Mouse (Mus musculus): Measurements from ENCODE around the gene Elmsan1. TPM values are rescaled to one million over a fixed set of nuclear protein-coding genes. Genes with fewer than 3 reads are reported as not detected.

The Elmsan1 gene
- polyA plus RNA-seq, 1 experiment from 2014 or later, result 2.7 TPM

DNA sequence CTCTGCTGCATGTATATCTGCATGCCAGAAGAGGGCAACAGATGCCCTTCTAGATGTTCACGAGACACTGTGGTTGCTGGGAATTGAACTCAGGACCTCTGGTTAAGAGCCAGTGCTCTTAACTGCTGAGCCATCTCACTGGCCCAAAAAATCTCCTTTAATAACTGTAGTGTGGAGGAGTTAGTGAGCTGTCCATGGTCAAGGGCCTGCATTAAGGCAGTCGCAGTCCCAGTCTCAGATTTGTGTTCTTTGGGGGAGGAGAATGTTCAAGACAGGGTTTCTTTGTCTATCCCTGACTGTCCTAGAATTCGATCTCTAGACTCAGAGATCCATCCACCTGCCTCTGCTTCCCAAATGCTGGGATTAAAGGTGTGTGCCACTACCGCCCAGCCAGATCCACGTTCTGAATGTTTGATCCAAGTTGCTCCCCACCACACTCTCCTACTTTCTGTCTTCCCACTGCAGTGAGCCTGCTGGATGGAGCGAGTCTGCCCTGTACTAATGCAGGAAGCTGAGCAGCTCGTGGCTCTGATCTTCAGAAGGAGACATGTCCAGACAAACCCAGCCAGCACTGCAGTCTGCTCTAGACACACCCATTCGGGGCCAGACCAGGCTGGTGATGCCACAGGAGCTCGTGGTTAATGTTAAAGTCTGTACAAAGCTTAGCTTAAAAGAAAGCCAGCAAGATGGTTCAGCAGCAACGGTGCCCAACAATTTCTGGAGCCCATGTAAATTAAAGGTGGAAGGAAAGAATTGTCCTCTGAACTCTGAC is 17.5 kb upstream of the Elmsan1 start:
- Histone ChIP-seq H3K4me3 (ENCODE audit: low read depth, low read length) (no peak overlapping the region), H3K27me3 (ENCODE audit: control insufficient read depth, insufficient read depth, low read depth, low read length) (no peaks in the 10 kb centered on the region), H3K9me3 (replicated peaks; ENCODE audit: control insufficient read depth, low read length, poor library complexity, severe bottlenecking) (no peaks in the 10 kb centered on the region), H3K36me3 (ENCODE audit: control insufficient read depth, insufficient read depth, low read length) (no peaks in the 10 kb centered on the region), H3K4me1 (ENCODE audit: control insufficient read depth, insufficient read depth, low read length) (0 out of 2 replicates have a peak, but pooled peaks cover 2% of the 10 kb centered on the region), H3K9ac (ENCODE audit: low read depth, low read length) (no peak overlapping the region), H3K27ac (ENCODE audit: low read length) (no peak overlapping the region), H3K4me2 (ENCODE audit: low read length) (no peak overlapping the region)
- no peak for ATAC-seq
- WGBS, result 89% methylated on average over 10 of the region's 10 CpGs

DNA sequence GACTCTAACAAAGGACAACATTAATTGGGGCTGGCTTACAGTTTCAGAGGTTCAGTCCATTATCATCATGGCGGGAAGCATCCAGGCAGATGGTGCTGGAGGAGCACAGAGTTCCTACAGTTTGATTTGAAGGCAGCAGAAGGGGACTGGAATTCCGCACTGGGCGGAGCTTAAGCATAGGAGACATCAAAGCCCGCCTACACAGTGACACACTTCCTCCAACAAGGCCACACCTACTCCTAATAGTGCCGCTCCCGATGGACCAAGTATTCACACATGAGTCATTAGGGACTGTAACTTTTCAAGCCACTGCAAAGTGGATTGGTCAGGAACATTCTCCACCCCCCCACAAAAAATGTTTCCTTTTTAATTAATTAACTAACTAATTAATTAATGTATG is 16.9 kb upstream of the Elmsan1 start:
- Histone ChIP-seq H3K27me3 (ENCODE audit: control insufficient read depth, insufficient read depth, low read depth, low read length) (no peaks in the 10 kb centered on the region), H3K4me2 (ENCODE audit: low read length) (no peak overlapping the region)
- WGBS, result 96% methylated on average over 6 of the region's 6 CpGs

DNA sequence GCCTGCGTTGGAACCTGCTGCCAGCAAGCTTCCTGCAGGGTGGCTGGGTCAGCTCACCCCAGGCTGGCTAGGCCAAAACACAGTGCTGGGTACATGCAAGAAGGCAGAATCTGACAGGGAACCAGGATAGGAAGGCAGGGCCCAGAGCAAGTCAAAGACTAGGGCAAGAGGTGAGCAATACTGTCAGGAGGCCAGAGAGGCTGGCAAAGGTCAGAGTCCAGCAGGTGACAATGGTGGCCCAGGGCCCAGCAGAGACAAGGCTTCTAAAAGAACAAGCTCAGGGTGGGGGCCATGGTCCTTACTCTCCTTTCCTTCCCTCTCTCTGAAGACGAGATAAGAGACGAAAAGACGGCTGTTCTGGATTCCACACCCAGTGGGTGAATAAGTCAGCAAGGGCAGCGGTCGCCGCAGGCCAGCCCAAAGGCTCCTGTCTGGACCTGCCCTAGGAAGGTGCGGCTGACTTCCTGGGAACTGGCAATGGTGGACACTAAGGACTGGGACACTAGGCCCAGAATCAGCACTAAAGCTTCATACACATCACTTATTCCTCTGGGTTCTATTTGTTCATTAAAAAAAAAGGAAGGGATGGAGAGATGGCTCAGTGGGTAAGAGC is 14.9 kb upstream of the Elmsan1 start:
- Histone ChIP-seq H3K4me1 (ENCODE audit: control insufficient read depth, insufficient read depth, low read length) (no peaks in the 10 kb centered on the region), H3K27me3 (ENCODE audit: control insufficient read depth, insufficient read depth, low read depth, low read length) (no peaks in the 10 kb centered on the region), H3K4me3 (ENCODE audit: low read depth, low read length) (no peak overlapping the region), H3K9me3 (replicated peaks; ENCODE audit: control insufficient read depth, low read length, poor library complexity, severe bottlenecking) (no peaks in the 10 kb centered on the region), H3K27ac (ENCODE audit: low read length) (no peak overlapping the region), H3K9ac (ENCODE audit: low read depth, low read length) (no peak overlapping the region), H3K36me3 (ENCODE audit: control insufficient read depth, insufficient read depth, low read length) (no peaks in the 10 kb centered on the region), H3K4me2 (ENCODE audit: low read length) (no peak overlapping the region)
- no peak for ATAC-seq
- WGBS, result 94% methylated on average over 8 of the region's 8 CpGs

More for the DNA sequence above, 16.9 kb upstream of the Elmsan1 start:
- Histone ChIP-seq H3K36me3 (ENCODE audit: control insufficient read depth, insufficient read depth, low read length) (no peaks in the 10 kb centered on the region), H3K9me3 (replicated peaks; ENCODE audit: control insufficient read depth, low read length, poor library complexity, severe bottlenecking) (no peaks in the 10 kb centered on the region), H3K27ac (ENCODE audit: low read length) (no peak overlapping the region), H3K9ac (ENCODE audit: low read depth, low read length) (no peak overlapping the region), H3K4me1 (ENCODE audit: control insufficient read depth, insufficient read depth, low read length) (0 out of 2 replicates have a peak, but pooled peaks cover 2% of the 10 kb centered on the region), H3K4me3 (ENCODE audit: low read depth, low read length) (no peak overlapping the region)
- ATAC-seq, result no peak

DNA sequence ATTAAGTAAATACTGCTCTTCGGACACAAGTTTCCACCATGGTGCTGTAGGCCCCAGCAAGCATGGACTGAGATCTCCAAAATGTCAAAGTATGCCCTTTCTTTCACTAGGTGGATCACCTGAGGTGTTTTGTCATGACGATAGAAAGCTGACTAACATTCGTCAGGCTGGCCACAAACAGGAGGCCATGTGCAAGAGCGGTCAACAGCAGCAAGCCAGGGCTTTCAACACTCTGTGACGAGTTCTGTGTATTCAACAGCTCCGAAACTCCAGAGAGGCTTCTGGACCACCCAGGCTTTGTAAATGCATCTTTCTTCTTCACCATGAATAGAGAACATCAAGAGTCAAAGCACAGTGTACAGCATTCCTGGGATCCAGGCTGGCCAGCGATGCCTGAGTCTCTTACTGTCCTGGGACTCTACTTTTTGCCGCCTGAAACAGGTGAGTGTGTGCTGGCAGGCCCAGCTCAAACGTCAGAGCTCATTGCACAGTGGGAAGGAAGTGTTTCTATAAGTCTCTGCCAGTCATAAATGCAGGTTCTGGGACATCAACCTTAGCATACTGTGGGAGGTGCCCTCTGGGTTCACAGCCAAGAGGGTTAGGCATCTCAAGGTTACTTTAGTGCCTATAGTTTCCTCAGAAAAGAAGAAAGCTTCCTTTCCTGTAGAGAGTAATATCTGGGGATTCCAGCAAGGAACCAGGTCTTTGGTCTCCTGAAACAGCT is 7.6 kb upstream of the Elmsan1 start:
- WGBS, result 87% methylated on average over 9 of the region's 9 CpGs
- H3K4me1 ChIP-seq (ENCODE audit: control insufficient read depth, insufficient read depth, low read length), result peaks cover 7% of the 10 kb centered on the region; the same call in 1 of the 2 replicates
- no peak overlapping the region for H3K27ac ChIP-seq (ENCODE audit: low read length)
- H3K27me3 ChIP-seq (ENCODE audit: control insufficient read depth, insufficient read depth, low read depth, low read length), result no peaks in the 10 kb centered on the region
- no peak overlapping the region for H3K4me2 ChIP-seq (ENCODE audit: low read length)
- no peak overlapping the region for H3K9ac ChIP-seq (ENCODE audit: low read depth, low read length)
- no peaks in the 10 kb centered on the region for H3K36me3 ChIP-seq (ENCODE audit: control insufficient read depth, insufficient read depth, low read length)
- no peak overlapping the region for H3K4me3 ChIP-seq (ENCODE audit: low read depth, low read length)
- ATAC-seq, result no peak
- no peaks in the 10 kb centered on the region for H3K9me3 ChIP-seq (replicated peaks; ENCODE audit: control insufficient read depth, low read length, poor library complexity, severe bottlenecking)

DNA sequence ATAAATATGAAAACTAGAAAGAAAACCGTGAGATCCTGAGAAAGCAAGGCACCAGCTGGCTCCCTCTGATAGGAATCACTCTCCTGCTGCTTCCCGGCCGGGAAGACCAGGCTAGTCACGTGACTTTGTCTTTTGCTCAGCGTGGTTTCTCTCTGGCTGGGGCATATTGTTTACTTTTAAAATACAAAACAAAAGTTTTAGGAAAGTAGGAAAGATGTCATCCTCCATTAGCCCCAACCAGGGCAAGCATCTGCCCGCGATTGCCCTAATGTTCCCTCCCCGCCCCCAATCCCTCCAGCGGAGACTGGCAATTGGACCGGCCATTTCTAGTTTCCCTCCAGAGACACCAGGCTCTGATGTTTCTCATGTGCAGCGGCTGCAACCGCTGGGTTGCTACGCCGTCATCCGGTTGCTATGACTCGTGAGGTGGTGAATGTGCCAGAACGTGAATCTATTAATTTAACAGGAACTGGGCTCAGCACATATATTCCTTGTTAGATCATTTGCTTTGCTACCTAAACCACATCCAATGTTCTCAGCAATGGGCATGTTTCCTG is 3.8 kb upstream of the Elmsan1 start:
- peak overlapping the region; percentile 35 for H3K4me3 ChIP-seq (ENCODE audit: low read depth, low read length)
- H3K9me3 ChIP-seq (replicated peaks; ENCODE audit: control insufficient read depth, low read length, poor library complexity, severe bottlenecking), result no peaks in the 10 kb centered on the region
- H3K4me2 ChIP-seq (ENCODE audit: low read length), result peak overlapping the region; percentile 67
- peak overlapping the region; percentile 42 for H3K9ac ChIP-seq (ENCODE audit: low read depth, low read length)
- 0 out of 2 replicates have a peak, but pooled peaks have one; percentile 43 for ATAC-seq
- H3K36me3 ChIP-seq (ENCODE audit: control insufficient read depth, insufficient read depth, low read length), result no peaks in the 10 kb centered on the region
- 1% methylated on average over 17 of the region's 17 CpGs for WGBS
- H3K4me1 ChIP-seq (ENCODE audit: control insufficient read depth, insufficient read depth, low read length), result peaks cover 17% of the 10 kb centered on the region
- H3K27me3 ChIP-seq (ENCODE audit: control insufficient read depth, insufficient read depth, low read depth, low read length), result no peaks in the 10 kb centered on the region
- H3K27ac ChIP-seq (ENCODE audit: low read length), result peak overlapping the region; percentile 40; the same call in 1 of the 2 replicates

DNA sequence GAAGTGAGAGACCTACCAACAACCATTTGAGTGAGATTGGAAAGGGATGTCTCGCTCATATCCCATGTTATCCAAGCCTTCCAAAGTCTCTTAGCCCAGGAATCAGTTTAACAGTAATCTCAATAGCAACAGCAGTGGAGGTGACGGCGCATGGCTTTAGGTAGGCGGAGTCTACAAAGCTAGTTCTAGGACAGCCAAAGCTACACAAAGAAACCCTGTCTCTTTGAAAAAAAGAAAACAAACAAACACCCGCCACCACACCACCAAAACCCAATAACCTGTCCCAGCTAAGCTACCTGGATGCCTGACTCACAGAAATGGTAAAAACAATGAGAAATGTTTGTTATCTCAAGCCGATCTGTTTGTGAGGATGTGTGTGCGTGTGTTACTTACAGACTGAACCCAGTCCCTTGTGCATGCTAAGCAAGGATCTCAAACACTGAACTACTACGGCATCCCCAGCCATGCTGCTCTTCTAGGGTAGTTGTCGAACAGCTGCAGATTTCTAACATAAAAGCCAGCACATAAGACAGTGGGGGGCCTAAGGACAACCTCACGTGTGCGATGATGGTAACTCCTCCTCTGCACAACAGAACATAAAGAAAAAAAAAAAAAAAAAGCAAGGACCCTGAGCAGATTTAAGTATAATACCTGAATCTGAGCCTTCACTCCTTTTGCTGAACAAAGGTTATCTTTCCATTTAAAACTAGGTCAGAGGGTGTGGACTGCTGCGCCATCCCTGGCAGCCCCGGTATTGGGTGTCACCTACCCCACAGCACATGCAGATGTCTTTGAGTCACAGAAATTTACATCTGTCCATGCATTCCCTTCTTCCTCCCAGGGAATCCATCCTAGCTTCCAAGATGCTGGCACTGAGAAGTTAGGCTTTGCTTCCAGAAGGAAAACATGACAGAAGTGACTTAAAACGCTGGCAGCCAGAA is 2.5 kb upstream of the Elmsan1 start:
- Histone ChIP-seq H3K4me1 (ENCODE audit: control insufficient read depth, insufficient read depth, low read length) (peaks cover 17% of the 10 kb centered on the region), H3K4me3 (ENCODE audit: low read depth, low read length) (no peak overlapping the region), H3K9ac (ENCODE audit: low read depth, low read length) (no peak overlapping the region), H3K4me2 (ENCODE audit: low read length) (no peak overlapping the region), H3K36me3 (ENCODE audit: control insufficient read depth, insufficient read depth, low read length) (no peaks in the 10 kb centered on the region), H3K27ac (ENCODE audit: low read length) (no peak overlapping the region), H3K27me3 (ENCODE audit: control insufficient read depth, insufficient read depth, low read depth, low read length) (no peaks in the 10 kb centered on the region), H3K9me3 (replicated peaks; ENCODE audit: control insufficient read depth, low read length, poor library complexity, severe bottlenecking) (no peaks in the 10 kb centered on the region)
- 77% methylated on average over 14 of the region's 14 CpGs for WGBS
- ATAC-seq, result no peak

GRCm38 (mm10) chr12:84220515-84220914 is 1.8 kb upstream of the Elmsan1 start:
- 55% methylated on average over 4 of the region's 4 CpGs for WGBS
- Histone ChIP-seq H3K36me3 (ENCODE audit: control insufficient read depth, insufficient read depth, low read length) (no peaks in the 10 kb centered on the region), H3K9me3 (replicated peaks; ENCODE audit: control insufficient read depth, low read length, poor library complexity, severe bottlenecking) (no peaks in the 10 kb centered on the region), H3K4me3 (ENCODE audit: low read depth, low read length) (no peak overlapping the region), H3K4me2 (ENCODE audit: low read length) (no peak overlapping the region), H3K9ac (ENCODE audit: low read depth, low read length) (no peak overlapping the region), H3K27ac (ENCODE audit: low read length) (no peak overlapping the region), H3K27me3 (ENCODE audit: control insufficient read depth, insufficient read depth, low read depth, low read length) (no peaks in the 10 kb centered on the region), H3K4me1 (ENCODE audit: control insufficient read depth, insufficient read depth, low read length) (peaks cover 17% of the 10 kb centered on the region)
- ATAC-seq, result no peak

DNA sequence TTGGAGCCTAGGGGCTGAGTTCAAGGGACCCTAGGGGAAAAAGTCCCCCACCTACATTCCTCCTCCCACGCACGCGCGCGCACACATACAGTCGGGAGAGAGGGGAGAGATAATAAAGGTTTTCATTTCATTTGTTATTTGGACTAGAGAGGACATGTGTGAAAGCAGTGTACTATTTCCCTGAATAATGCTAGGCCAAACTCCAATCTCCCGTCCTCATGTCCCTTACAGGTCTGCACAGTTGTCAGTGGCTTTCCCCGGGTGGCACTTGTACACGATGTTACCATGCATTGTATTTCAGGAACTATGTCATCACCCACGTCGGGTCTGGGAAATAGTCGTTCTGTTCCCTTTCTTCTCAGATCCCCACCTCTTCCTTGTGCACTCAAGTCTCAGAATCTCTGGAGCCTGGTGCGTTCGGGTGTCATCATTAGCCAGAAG is 460 bp upstream of the Elmsan1 start:
- Histone ChIP-seq H3K4me1 (ENCODE audit: control insufficient read depth, insufficient read depth, low read length) (peaks cover 17% of the 10 kb centered on the region), H3K4me3 (ENCODE audit: low read depth, low read length) (peak overlapping the region; percentile 69), H3K4me2 (ENCODE audit: low read length) (peak overlapping the region; percentile 93), H3K27ac (ENCODE audit: low read length) (no peak overlapping the region), H3K9ac (ENCODE audit: low read depth, low read length) (peak overlapping the region; percentile 74), H3K9me3 (replicated peaks; ENCODE audit: control insufficient read depth, low read length, poor library complexity, severe bottlenecking) (no peaks in the 10 kb centered on the region), H3K36me3 (ENCODE audit: control insufficient read depth, insufficient read depth, low read length) (no peaks in the 10 kb centered on the region), H3K27me3 (ENCODE audit: control insufficient read depth, insufficient read depth, low read depth, low read length) (no peaks in the 10 kb centered on the region)
- WGBS, result 3% methylated on average over 14 of the region's 14 CpGs
- no peak for ATAC-seq
